Mouse (Mus musculus) heart, postnatal 36 days (tissue): ENCODE results near the gene Lrrk1. TPM values are rescaled to one million over a fixed set of nuclear protein-coding genes. Genes with fewer than 3 reads are reported as not detected.

Experiments
- DNase-seq, 2 experiments: peaks; one replicate each; pipeline ENCODE4 v3.0.0; 2021 to 2022
- intact Hi-C: fragments of 180-260 bp; cut with DNase I; formaldehyde crosslinking; loops from one replicate; pipeline ENCODE4 v1.15.1; 2025
- total RNA-seq, 2 experiments: library from RNA; stranded (reverse); gene quantifications; 2 replicates each; pipeline ENCODE4 v1.2.3; 2021

Gene Lrrk1
- total RNA-seq, 2 experiments from 2014 or later = 10.2 to 10.9 TPM

DNA sequence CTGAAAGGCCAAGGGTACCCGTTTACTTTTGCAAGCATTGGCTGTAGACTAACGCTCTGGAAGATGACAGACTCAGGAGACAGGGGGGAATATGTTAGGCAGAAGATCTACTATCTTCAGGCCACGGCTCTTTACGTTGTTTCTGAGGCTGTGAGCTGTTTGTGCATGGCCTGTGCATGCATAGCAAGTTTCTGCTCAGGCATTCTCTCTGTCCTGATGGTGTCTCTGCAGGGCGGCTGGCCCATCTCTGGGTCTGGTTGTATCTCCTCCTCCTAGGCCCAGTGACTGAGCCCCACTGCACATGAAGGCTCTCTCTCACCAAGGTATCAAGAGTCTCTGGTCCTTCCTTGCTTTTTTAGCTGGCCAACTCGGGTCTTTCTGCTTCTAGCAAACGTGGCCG, 127.9 kb downstream of the Lrrk1 start:
- intact Hi-C loops = no loop called here
- no peak for DNase-seq

DNA sequence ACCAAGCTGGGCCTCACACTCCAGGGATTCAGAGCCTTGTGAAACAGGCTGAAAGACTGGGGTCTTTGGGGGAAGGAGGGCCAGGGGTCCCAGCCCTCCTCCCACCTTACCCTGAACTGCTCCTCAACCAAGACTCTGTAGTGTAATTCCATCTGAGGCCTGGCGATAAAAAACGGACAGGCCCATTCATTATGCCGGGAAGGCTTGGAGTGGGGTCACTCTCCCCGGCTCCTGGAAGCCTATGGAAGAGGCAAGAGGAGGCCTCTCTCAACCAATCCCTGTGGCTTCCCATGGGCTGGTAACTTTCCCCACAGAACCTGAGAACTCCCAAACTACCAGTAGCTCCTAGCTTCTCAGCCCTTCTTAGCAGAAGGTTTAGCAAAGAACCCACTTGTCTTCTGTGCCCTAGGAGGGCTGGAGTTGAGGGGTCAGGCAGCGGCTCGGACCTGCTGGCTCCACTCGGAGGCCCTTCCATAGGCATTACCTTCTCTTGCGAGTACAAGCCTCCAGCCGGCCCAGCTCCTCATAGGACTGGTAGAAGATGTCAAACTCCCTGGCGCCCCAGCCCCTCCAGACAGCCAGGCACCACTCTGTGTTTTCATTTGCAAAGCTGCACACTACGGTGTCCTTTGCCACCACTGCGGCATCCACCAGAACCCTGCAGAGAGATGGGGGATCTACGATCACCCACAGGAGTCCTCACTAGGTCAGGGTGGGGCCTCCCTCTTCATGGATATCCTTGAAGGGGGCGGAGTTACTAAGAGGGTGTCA, 128.5 kb downstream of the Lrrk1 start:
- no peak for DNase-seq
- intact Hi-C loops = no loop called here

DNA sequence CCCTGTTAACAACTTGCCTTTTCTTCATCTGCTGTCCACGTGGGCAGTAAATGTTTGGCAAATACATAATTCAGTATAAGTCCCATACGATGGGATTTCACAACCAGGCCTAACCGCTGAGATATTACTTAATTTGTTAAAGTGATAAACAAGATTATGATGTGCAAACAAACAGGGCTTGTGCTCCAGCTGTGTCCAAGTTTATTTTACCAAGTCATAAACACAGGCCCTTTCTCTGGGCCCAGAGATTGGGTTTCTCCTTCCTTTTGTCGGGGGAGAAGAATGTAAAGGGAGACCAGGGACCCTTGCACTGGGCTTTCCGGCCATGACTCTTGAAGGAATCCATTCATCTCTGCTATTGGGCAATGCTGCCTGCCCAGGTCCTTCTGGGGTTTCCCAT, 129.2 kb downstream of the Lrrk1 start:
- intact Hi-C loops = no loop called here
- no peak for DNase-seq

DNA sequence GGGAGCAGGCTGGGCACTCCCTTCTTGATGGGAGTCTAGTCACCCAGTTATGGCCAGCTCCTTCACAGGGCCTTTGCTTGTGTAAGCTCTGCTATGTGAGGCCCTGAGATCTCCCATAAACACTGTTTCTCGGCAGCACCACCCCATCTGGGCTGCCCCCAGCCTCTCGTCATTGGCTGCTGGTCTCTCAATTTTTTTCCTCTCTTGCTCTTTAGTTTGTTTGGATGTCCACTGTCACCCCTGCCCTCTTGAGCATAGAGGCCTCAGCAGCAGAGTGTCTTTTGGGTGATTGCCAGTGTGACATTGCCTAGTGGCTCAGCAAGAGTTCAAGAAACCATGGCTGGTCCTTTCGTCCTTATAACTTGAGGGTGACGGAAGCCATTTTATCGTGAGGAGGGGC, 130.9 kb downstream of the Lrrk1 start:
- DNase-seq = no peak
- intact Hi-C loops = no loop called here

DNA sequence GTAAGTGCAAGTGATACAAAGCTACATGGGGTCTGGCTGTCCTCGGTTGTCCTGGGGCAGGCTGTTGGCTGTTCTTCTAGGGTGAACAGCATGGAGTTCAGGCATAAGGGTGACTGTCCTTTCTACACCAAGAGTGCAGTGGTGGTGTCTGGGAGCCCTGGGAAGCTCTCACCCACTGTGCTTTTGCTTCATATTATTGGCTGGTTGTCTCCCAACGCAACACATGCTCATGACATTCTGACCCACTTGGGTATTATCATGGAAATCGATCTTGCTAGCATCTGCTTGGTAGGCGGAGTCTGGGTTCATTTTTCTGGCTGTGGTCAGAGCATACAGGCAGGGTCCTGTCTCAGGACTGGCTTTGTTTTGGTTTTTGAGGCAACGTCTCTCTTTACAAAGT, 131.7 kb downstream of the Lrrk1 start:
- intact Hi-C loops = no loop called here
- DNase-seq = no peak

DNA sequence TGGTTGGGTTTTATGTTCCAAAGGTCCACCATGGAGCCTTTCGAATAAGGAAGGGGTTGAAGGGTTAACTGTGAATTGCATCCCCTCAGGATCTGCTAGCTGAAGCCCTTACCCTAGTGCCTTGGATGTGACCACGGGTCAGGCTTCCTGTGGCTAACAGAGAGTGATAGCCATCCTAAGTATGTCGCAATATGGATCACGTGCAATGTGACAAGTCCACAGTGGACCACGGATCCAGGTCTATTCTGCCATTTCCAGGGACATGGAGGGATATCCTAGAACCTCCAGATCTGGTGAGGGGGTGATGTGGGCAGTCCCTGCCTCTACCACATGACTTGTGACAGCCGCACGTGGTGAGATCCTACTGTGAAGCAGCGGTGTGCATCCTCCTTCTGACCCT, 133.2 kb downstream of the Lrrk1 start:
- intact Hi-C loops = no loop called here
- no peak for DNase-seq

DNA sequence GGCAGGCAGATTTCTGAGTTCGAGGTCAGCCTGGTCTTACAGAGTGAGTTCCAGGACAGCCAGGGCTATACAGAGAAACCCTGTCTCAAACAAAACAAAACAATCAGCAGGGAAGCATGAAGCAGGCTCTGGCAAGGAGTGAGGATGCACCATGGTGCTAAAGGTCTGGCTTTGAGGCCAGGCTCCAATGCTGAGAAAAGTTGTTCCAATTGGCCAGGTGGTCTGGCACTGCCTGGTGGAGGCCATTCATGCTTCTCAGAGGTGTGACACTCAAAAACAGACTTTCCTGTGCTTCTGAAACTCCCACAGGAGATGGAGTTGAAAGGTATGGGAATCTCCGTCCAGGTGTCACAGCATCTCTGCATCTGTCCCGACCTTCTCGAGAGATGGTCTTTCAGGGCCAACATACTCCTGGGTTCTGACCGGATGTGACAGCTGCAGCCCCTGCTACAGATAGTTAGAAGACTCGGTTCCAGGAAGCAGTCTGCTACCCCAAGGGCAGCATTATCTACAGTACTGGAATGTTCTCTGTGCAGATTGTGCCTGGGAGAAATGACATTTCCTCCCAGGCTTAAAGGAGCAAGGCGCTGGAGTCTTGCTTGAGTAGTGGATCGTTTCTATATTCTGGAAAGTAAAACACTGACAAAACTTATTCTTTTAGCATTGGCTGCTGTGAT, 134.0 kb downstream of the Lrrk1 start:
- intact Hi-C loops = no loop called here
- no peak for DNase-seq

DNA sequence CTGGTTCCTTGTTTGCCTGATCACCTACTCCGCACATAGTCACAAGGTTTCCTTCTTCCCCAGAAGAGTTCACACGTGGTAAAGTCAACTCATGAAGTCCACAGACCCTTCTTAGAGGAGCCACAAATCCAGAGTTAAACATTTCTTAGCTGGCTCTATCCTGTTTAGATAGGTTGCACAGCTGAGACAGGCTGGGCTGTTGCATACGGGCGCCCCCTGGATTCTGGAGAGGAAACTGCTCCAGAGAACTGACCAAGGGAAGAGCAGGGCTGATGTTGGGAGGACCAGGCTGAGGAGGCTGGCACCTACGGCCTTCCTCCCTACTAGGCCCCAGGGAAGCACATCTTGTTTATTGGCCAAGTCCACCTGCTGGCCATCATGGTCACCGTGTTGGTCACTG, 138.1 kb downstream of the Lrrk1 start:
- DNase-seq = peak; percentile 83 to 86
- intact Hi-C loops = loop anchor here (1.0 to 2.0 kb wide), 3 partner anchors 51 to 148 kb away; no protein-coding TSS in a partner anchor

DNA sequence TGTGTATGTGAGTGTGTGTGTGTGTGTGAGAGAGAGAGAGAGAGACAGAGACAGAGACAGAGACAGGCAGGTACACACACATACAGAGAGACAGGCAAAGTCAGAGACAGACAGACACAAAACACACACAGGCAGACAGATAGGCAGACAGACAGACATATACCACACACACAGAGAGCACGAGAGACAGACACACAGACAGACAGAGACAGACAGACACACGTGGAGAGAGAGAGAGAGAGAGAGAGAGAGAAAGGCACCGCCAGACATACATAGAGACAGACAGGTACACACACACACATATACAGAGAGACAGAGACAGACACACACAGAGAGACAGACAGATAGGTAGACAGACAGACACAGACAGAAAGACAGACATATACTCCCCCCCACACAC, 138.7 kb downstream of the Lrrk1 start:
- intact Hi-C loops = no loop called here
- no peak for DNase-seq

DNA sequence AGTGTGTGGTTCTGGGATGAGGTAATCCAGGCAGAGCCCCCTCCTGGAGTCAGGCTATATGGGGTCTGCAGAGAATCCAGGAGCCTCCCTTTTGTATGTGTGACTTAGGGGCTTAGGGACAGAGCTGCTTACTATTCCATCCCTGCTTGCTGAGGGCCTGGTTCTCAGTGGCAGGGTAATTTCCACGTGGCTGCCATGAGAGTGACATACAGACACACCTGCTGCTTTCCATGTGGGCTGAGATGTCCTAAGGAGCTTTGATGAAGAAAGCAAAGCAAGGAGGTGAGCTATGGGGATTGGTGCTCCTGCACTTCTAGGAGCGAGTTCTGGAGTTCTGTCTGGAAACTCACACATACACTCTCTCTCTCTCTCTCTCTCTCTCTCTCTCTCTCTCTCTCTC, 139.1 kb downstream of the Lrrk1 start:
- intact Hi-C loops = no loop called here
- no peak for DNase-seq

DNA sequence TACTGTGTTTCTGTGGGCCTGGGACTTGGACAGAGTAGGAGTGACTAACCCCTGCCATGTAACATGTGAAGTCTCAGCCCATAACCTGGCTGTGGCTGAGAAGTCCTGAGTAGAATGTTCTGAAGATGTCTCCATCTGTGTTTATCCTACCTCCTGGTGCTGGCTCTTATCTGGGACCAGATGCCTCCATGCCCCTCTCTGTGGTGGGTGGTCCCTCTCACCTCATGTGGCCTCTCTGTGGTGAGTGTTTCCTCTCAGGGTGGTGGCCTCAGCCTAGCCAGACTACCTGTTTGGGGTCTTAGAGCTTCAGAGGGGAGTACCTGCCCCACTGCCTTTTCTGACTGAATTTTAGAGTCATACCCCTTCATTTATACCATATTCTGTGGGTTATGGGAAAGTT, 139.9 kb downstream of the Lrrk1 start:
- intact Hi-C loops = no loop called here
- no peak for DNase-seq

DNA sequence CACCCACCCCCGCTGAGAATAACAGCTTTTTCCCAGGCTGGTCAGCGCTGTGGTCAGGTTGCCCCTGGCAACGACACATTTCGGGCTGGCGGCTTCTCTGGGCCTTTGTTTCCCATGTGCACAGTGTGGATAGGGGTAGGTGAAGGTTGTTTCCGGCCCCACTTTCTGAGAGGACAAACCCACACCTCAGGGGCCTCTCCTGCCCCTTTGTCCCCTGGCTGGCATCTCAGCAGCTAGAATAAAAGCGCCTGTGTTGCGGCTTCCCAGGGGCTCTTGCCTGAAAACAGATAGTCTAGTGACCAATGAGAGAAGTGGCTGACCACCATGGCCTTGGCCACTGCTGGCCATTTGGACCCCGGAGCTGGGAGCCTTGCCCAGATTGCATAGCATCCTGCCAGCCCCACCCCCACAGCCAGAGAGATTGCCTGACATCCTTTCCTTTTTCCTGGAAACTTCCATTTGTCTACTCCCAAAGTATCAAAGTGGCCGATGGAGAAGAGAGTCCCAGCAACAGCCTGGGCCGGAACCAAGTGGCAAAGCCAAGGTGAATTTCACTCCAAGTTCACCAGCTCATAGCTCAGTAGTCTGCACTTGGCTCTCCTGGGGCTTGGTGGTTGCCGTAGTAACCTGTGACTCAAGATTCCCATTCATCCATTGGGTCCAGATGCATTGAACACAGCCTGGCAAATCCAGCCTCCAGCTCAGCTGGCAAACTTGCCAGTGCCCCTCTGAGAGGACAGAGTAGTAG, 140.7 kb downstream of the Lrrk1 start:
- intact Hi-C loops = no loop called here

DNA sequence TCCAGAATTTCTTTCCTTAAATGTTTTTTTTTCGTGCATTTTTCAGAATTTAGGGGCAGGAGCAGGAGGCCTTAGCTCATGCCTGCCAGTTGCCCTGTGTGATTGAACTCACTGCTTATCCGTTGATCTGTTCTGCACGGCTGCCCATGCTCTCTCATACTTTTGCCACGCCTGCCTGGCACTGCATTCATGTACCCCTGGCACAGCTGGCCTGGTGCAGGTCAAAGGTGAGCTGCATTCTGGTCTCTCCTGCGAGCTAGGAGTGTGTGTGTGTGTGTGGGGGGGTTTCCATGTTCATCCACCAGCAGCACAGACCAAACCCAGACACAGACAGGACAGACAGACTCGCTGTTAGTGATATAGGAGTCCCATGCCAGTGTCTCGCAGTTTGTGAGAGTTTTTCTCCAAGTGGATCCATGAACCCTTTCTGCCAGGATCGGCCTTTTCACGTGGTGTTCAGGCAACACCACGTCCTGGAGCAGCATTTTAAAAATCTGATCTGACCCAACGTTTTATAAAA, 141.4 kb downstream of the Lrrk1 start:
- intact Hi-C loops = no loop called here
- no peak for DNase-seq

More for the DNA sequence above, 140.7 kb downstream of the Lrrk1 start:
- DNase-seq = no peak

DNA sequence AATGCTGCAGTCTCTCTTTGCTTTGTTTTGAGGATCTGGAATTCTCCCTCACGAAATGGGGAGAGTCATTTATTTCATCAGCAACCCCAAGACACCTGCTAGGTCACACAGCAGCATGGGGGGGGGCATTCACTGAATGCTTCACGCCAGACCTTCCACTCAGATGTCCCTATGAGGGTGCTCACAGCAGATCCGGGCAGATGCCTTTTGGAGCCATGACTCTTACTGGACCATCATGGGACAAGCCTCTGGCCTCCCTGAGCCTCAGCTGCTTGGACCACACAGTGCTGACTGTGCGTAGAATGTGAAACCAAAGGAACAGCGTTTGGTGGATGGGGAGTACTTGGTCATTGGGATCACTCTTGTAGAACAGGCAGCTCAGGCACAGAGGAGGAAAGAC, 142.5 kb downstream of the Lrrk1 start:
- intact Hi-C loops = no loop called here
- DNase-seq = no peak

DNA sequence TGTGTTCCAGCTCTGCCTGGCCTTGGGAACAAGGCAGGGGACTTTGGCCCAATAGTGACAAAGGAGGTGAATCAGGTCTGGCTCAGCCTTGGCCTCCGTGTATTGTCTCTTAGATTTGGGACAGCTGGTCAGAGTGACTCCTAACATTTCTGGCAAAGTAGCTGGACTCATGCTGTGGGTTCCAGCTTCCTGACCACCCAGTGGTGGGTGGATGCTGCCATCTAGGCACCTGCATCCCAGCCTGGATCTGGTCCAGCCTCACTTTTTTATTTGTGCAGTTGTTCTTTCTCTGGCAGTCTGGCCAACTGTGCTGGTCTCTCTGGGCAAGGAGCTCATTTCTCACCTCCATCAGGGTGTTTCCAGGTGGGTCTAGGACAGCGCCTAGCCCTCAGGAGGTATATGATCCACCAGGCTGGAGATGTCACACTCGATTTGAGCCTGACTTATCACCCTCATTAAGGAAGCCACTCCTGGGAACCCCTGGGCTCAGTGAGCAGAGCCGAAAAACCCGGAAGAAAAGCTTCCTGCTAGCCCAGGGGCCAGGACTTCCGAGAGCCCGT, 144.3 kb downstream of the Lrrk1 start:
- DNase-seq = no peak
- intact Hi-C loops = no loop called here

DNA sequence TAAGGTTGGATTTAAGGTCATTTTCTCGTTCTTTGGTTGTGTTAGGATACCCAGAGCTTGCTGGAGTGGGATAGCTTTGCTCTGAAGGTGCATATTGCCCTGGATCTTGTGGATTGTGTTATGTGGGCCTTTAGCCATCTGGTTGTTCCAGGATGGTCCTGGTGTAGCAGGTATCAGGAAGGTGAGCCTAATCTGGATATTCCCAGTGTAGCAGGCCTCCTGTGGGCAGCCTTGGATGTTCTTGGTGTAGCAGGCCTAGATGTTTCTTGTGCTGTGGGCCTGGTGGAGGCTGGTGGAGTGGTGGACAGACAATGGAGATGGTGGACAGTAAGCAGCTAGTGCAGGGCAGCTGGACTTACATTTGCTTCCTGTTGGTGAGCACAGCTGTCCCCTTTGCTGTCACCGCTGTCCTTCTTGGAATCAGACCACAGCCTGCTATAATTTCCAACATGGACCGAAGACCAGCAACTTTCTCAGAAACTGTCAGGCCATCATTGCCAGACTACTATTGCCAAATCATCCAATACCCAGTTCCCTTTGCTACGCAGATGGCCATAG, 146.2 kb downstream of the Lrrk1 start:
- intact Hi-C loops = no loop called here
- DNase-seq = no peak

DNA sequence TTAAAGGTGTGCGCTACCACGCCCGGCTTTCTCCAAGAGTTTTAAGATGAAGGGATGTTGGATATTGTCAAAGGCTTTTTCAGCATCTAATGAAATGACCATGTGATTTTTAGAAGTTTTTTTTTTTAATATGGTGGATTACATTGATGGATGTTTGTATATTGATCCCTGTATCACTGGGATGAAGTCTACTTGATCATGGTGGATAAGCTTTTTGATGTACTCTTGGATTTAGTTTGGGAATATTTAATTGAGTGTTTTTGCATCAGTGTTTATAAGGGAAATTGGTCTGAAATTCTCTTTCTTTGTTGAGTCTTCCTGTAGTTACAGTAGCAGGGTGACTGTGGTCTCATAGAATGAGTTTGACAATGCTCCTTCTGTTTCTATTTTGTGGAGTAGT, 150.0 kb downstream of the Lrrk1 start:
- DNase-seq = no peak
- intact Hi-C loops = no loop called here

DNA sequence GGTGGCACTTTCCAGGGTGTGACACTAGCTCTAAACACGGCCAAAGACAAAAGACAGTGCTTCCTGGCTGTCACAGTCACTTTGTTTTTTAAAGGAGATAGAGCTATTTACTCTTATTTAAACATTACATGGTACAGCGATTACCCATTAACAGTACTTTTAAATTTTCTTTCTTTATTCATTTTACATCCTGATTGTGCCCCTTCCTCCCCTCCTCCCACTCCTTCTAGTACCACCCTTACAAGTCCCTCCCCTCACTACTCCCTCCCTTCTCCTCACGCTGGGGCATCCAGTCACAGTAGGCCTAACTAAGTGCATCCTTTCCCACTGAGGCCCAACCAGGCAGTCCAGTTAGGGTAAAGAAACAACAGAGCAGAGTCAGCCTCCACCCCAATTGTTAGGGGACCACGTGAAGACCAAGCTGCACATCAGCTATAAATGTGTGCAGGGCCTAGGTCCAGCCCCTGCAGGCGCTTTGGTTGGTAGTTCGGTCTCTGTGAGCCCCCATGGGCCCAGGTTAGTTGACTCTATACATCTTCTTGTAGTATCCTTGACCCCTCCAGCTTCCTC, 154.1 kb downstream of the Lrrk1 start:
- intact Hi-C loops = no loop called here
- no peak for DNase-seq

DNA sequence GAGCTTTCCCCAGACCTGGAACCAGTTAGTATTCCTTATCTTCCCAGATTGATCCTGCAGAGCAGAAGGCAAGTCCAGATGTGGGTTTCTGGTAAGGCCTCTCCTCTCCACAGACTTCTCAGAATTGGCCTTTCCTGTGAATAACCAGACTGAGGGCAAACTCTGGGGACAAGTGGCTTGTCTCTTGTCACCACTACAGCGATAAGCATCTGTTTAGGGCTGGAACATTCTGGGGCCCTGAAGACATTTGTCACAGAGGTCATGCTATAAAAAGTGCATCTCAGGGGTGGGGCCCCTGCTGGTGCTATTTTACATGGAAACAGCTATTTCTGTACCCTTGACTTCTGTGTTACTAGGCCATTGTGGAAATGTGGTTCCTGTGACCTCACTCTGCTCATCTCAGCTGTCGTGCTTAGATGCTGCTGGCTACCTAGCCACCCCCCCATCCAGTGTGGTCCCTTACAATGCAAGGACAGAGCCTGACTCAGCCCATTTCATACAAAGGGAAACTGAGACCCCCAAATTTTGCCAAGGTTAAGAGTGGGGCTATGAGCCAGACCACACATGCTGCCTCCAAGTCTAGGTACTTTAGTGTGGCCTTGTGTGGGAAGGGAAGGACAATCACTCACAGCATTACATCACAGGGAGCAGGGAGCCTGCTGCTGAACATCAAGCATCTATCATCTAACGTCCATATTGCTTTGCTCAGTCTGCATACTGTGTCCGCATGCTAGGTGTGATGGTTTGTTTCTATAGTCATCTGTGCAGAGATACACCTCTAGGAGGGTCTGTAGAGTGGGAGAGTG, 154.8 kb downstream of the Lrrk1 start:
- no peak for DNase-seq
- intact Hi-C loops = no loop called here

DNA sequence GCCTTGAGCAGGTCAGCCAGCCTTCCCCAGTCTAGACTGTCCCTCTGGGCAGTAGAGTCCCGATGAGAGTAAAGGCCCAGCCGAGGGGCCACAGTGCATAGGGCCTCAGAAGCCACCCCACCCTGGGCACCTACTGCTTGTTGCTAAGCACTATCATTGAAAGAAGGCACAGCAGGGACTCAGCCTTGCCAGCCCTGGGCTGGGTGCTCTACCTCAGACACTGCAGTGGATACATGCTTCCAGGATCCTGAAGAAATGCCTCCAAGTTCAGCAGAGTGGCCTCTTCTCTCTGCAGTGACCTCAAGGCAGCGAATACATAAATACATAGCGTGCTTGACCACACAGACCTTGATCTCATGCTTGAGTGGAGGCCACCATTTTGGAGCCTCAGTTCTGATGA, 156.3 kb downstream of the Lrrk1 start:
- intact Hi-C loops = no loop called here
- no peak for DNase-seq
